Mouse (Mus musculus): ENCODE results near the gene 4930579F01Rik.

DNA sequence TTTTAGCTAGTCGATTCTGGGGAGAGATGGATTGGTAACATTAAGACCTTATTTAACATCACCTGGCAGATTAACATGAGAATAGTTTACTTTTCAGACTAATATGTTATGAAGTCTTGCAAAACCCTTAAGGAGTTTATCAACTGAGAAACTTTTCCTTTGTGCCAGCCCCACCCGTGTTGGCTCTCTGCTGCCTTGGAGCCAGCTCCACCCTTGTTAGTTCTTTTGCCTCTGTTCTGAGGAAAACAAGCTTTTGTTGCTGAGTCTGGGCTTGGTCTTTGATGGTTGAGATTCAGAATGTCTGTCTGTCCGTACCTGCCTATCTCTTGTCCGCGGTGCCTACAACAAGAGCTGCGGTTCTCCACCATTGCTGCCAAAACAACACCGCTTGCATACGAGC is 22.5 kb upstream of the 4930579F01Rik start:
- no peak for TF ChIP-seq POLR2A (IDR thresholded peaks at IDR 0.05; ENCODE audit: borderline replicate concordance, insufficient read depth, low read length)
- TF ChIP-seq CTCF (IDR thresholded peaks at IDR 0.05; ENCODE audit: borderline replicate concordance, insufficient read depth, low read depth, low read length) = no peak

Data from cerebellum, adult 2 months (tissue).